ENCODE assay signal across 22 mouse cellular contexts in the genomic region with DNA sequence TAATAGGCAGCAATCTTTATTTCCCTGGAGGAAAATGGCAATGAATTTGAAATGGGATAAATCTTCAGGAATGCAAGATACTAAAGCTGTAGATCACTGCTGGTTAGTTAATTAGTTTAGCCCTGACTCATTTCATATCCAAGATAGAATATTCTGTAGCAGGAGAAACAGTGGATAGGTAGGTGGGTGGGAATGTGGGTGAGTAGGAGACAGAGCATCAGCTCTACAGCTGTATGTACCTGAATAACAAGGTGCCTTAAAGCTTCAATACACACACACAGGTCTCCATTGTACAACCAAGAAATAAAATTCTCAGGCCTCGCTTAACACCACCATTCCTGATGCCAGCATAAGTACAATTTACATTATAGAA.
DNase-seq lines count a peak whose midpoint lies in the region; ATAC-seq and TF ChIP-seq lines count a peak whose summit lies in the region.
"Had no signal": no experiment of that assay in that cellular context is flagged by ENCODE, and none has a peak within 500 bp of the region (broad histone marks: within the 10 kb centered on the region; RNA-seq: fewer than 3 reads in every experiment).

No protein-coding gene starts in this region.

- DNase-seq in forebrain, embryonic 11.5 days (ENCODE audit: low spot score): no peak
- DNase-seq in layer of hippocampus, adult 2 months (ENCODE audit: low spot score in 2 of 2): no peak
- DNase-seq in layer of hippocampus, postnatal 25 days (ENCODE audit: extremely low spot score in 1 of 2, low spot score in 1 of 2): no peak
- no peak for DNase-seq in layer of hippocampus, postnatal 10 days (ENCODE audit: low spot score in 2 of 2)
- no peak for DNase-seq in left cerebral cortex, postnatal 36 days (ENCODE audit: low spot score in 2 of 2)
- DNase-seq: adrenal gland, adult 2 months; cerebellum, postnatal 14 days; heart, postnatal 10 days; kidney, adult 18-20 months; kidney, postnatal 10 days; lung, adult 2 months; right cerebral cortex, postnatal 14 days; spleen, adult 18-20 months; thymus, adult 18-20 months; thymus, postnatal 4 days had no signal

- TF ChIP-seq CTCF in layer of hippocampus, adult 2 months (conservative IDR thresholded peaks at IDR 0.05): no peak

- H3K4me2 ChIP-seq in forebrain, embryonic 12.5 days: no peak overlapping the region
- no peak overlapping the region for H3K4me2 ChIP-seq in forebrain, embryonic 11.5 days (ENCODE audit: low read depth, low read length, severe bottlenecking)
- no peak overlapping the region for H3K4me2 ChIP-seq in hindbrain, embryonic 15.5 days
- no peak overlapping the region for H3K4me2 ChIP-seq in neural tube, embryonic 12.5 days (replicated peaks)
- H3K4me2 ChIP-seq: heart, embryonic 11.5 days; limb, embryonic 12.5 days; liver, embryonic 12.5 days had no signal

- no peaks in the 10 kb centered on the region for H3K36me3 ChIP-seq in forebrain, embryonic 12.5 days (replicated peaks)
- no peaks in the 10 kb centered on the region for H3K36me3 ChIP-seq in forebrain, embryonic 11.5 days (ENCODE audit: control insufficient read depth, insufficient read depth, low read length)
- H3K36me3 ChIP-seq in hindbrain, embryonic 15.5 days: no peaks in the 10 kb centered on the region
- H3K36me3 ChIP-seq in neural tube, embryonic 12.5 days: no peaks in the 10 kb centered on the region
- H3K36me3 ChIP-seq: limb, embryonic 12.5 days; liver, embryonic 12.5 days had no signal

- H3K4me1 ChIP-seq in forebrain, embryonic 12.5 days: peaks cover 8% of the 10 kb centered on the region; the same call in 1 of the 2 replicates
- H3K4me1 ChIP-seq in forebrain, embryonic 11.5 days (replicated peaks; ENCODE audit: control insufficient read depth, insufficient read depth, low read length): no peaks in the 10 kb centered on the region
- H3K4me1 ChIP-seq in hindbrain, embryonic 15.5 days (replicated peaks): peaks cover 19% of the 10 kb centered on the region
- H3K4me1 ChIP-seq in neural tube, embryonic 12.5 days: 0 out of 2 replicates have a peak, but pooled peaks cover 11% of the 10 kb centered on the region
- H3K4me1 ChIP-seq: liver, embryonic 12.5 days had no signal

- no peak overlapping the region for H3K9ac ChIP-seq in forebrain, embryonic 12.5 days
- H3K9ac ChIP-seq in forebrain, embryonic 11.5 days (ENCODE audit: low read length): no peak overlapping the region
- H3K9ac ChIP-seq in hindbrain, embryonic 15.5 days: no peak overlapping the region
- no peak overlapping the region for H3K9ac ChIP-seq in neural tube, embryonic 12.5 days
- H3K9ac ChIP-seq: limb, embryonic 12.5 days; liver, embryonic 12.5 days had no signal

- peak; percentile 27; the same call in 1 of the 2 replicates for ATAC-seq in forebrain, embryonic 12.5 days (ENCODE audit: low FRiP score)
- no peak for ATAC-seq in forebrain, embryonic 11.5 days (replicated peaks; ENCODE audit: low FRiP score)
- peak; percentile 39; the same call in 1 of the 2 replicates for ATAC-seq in hindbrain, embryonic 15.5 days (ENCODE audit: low FRiP score, low read depth)
- ATAC-seq in neural tube, embryonic 12.5 days (ENCODE audit: low FRiP score, low read depth): peak; percentile 54
- ATAC-seq: liver, embryonic 12.5 days had no signal

- H3K9me3 ChIP-seq in forebrain, embryonic 12.5 days: no peaks in the 10 kb centered on the region
- H3K9me3 ChIP-seq in forebrain, embryonic 11.5 days (ENCODE audit: control insufficient read depth, low read length): no peaks in the 10 kb centered on the region
- H3K9me3 ChIP-seq in hindbrain, embryonic 15.5 days: no peaks in the 10 kb centered on the region
- no peaks in the 10 kb centered on the region for H3K9me3 ChIP-seq in neural tube, embryonic 12.5 days
- H3K9me3 ChIP-seq: limb, embryonic 12.5 days had no signal

- intact Hi-C loops in left cerebral cortex, postnatal 36 days (cut with DNase I): no loop called here

- H3K27me3 ChIP-seq in forebrain, embryonic 12.5 days: no peaks in the 10 kb centered on the region
- H3K27me3 ChIP-seq in forebrain, embryonic 11.5 days (ENCODE audit: control insufficient read depth, insufficient read depth, low read length): no peaks in the 10 kb centered on the region
- no peaks in the 10 kb centered on the region for H3K27me3 ChIP-seq in hindbrain, embryonic 15.5 days
- no peaks in the 10 kb centered on the region; the same call in 1 of the 2 replicates for H3K27me3 ChIP-seq in neural tube, embryonic 12.5 days (replicated peaks)
- H3K27me3 ChIP-seq: limb, embryonic 12.5 days; liver, embryonic 12.5 days had no signal

- no peak overlapping the region for H3K4me3 ChIP-seq in forebrain, embryonic 12.5 days (replicated peaks)
- H3K4me3 ChIP-seq in forebrain, embryonic 11.5 days (ENCODE audit: low read depth, low read length): no peak overlapping the region
- no peak overlapping the region for H3K4me3 ChIP-seq in layer of hippocampus, adult 2 months
- no peak overlapping the region for H3K4me3 ChIP-seq in hindbrain, embryonic 15.5 days
- no peak overlapping the region for H3K4me3 ChIP-seq in neural tube, embryonic 12.5 days
- H3K4me3 ChIP-seq: limb, embryonic 12.5 days; liver, embryonic 12.5 days had no signal

- H3K27ac ChIP-seq in forebrain, embryonic 12.5 days: 0 out of 2 replicates have a peak overlapping the region, but pooled peaks have one; percentile 19
- H3K27ac ChIP-seq in forebrain, embryonic 11.5 days (ENCODE audit: low read depth, low read length): no peak overlapping the region
- H3K27ac ChIP-seq in layer of hippocampus, adult 2 months: peak overlapping the region; percentile 47; the same call in 1 of the 2 replicates
- H3K27ac ChIP-seq in hindbrain, embryonic 15.5 days (replicated peaks): peak overlapping the region; percentile 25
- H3K27ac ChIP-seq in neural tube, embryonic 12.5 days: no peak overlapping the region
- H3K27ac ChIP-seq: limb, embryonic 12.5 days; liver, embryonic 12.5 days; macrophage had no signal

- WGBS in forebrain, embryonic 12.5 days: 94% methylated on average over 1 of the region's 1 CpGs
- WGBS in forebrain, embryonic 11.5 days: 100% methylated on average over 1 of the region's 1 CpGs
- WGBS in hindbrain, embryonic 15.5 days: 63% methylated on average over 1 of the region's 1 CpGs
- WGBS in neural tube, embryonic 12.5 days: 68% methylated on average over 1 of the region's 1 CpGs

Comparison
In these comparisons a context has a peak if more than half of its experiments do, and no peak if none do; other contexts are left out.
1. H3K27ac ChIP-seq: peak in forebrain, embryonic 12.5 days (single experiment), layer of hippocampus, adult 2 months (single experiment) and hindbrain, embryonic 15.5 days (single experiment); none in forebrain, embryonic 11.5 days (single experiment) and neural tube, embryonic 12.5 days (single experiment).